Mouse (Mus musculus) liver, embryonic 15.5 days (tissue): ENCODE data around the gene Mfsd4a. TPM values are rescaled to one million over a fixed set of nuclear protein-coding genes. Genes with fewer than 3 reads are reported as not detected.

ENCODE experiments used
- ATAC-seq: fragments of 200-750 bp; cut with Nextera tagmentation; 2 replicates; pipeline ENCODE4 v1.8.0; 2017; ENCODE audit warnings: moderate number of reproducible peaks, mild to moderate bottlenecking, moderate library complexity; ENCODE audit not compliant: insufficient read depth
- H3K27ac ChIP-seq: fragments of 300-500 bp; sonication (generic); replicated peaks from 2 replicates; pipeline ENCODE4 v1.5.1; 2015; ENCODE audit warnings: mild to moderate bottlenecking, inconsistent platforms
- H3K27me3 ChIP-seq: fragments of 300-500 bp; sonication (generic); 2 replicates; pipeline ENCODE4 v1.6.1; 2015; ENCODE audit warnings: mild to moderate bottlenecking, inconsistent platforms
- H3K36me3 ChIP-seq: fragments of 300-500 bp; sonication (generic); replicated peaks from 2 replicates; pipeline ENCODE4 v1.6.1; 2015; ENCODE audit warnings: moderate library complexity, mild to moderate bottlenecking, inconsistent platforms
- H3K4me1 ChIP-seq: fragments of 300-500 bp; sonication (generic); replicated peaks from 2 replicates; pipeline ENCODE4 v1.6.1; 2015; ENCODE audit warnings: inconsistent platforms
- H3K4me2 ChIP-seq: fragments of 300-500 bp; sonication (generic); 2 replicates; pipeline ENCODE4 v1.6.1; 2015; ENCODE audit warnings: moderate library complexity, mild to moderate bottlenecking, inconsistent platforms
- H3K4me3 ChIP-seq: fragments of 300-500 bp; sonication (generic); replicated peaks from 2 replicates; pipeline ENCODE4 v1.5.1; 2015; ENCODE audit warnings: mild to moderate bottlenecking, inconsistent platforms
- H3K9ac ChIP-seq: fragments of 300-500 bp; sonication (generic); 2 replicates; pipeline ENCODE4 v1.6.1; 2015; ENCODE audit warnings: moderate library complexity, mild to moderate bottlenecking, inconsistent platforms
- H3K9me3 ChIP-seq: fragments of 300-500 bp; sonication (generic); replicated peaks from 2 replicates; pipeline ENCODE4 v1.6.1; 2016; ENCODE audit warnings: inconsistent platforms
- WGBS: fragments of 180-500 bp; shearing (Covaris S2); methylation state at CpG from one replicate; pipeline ENCODE4 v1.1.7; 2015; ENCODE audit warnings: mixed read lengths; ENCODE audit not compliant: insufficient replicate concordance; 5-methylcytosine and 5-hydroxymethylcytosine counted together
- polyA plus RNA-seq: library from polyadenylated mRNA; unstranded; fragments of >200 nt; fragmentation: Nextera tagmentation; extraction: Ambion mirVana; gene quantifications from 2 replicates; pipeline ENCODE4 v1.2.1, GENCODE M21; 2015

The Mfsd4a gene
- 3.7 and 4.6 TPM in 2 replicates for polyA plus RNA-seq

- Histone ChIP-seq H3K9me3 (no peaks in the 10 kb centered on the region), H3K4me3 (peak within 1 kb of the TSS; percentile 39), H3K9ac (no peak within 1 kb of the TSS), H3K27me3 (peaks cover 79% of the 10 kb centered on the region), H3K36me3 (no peaks in the 10 kb centered on the region), H3K4me1 (peaks cover 10% of the 10 kb centered on the region), H3K27ac (no peak within 1 kb of the TSS), H3K4me2 (peak within 1 kb of the TSS; percentile 66)
- WGBS: 4% methylated on average over 69 of the region's 80 CpGs
- ATAC-seq: 0 out of 2 replicates have a peak, but pooled peaks have one; percentile 12
Observed at GRCm38 (mm10) chr1:132067261-132068255, at the start of gene Mfsd4a. Mfsd4a (minus strand) TSS chr1:132068062.

- Histone ChIP-seq H3K4me1 (no peaks in the 10 kb centered on the region), H3K27me3 (no peaks in the 10 kb centered on the region), H3K9me3 (no peaks in the 10 kb centered on the region), H3K4me2 (no peak overlapping the region), H3K9ac (no peak overlapping the region), H3K36me3 (no peaks in the 10 kb centered on the region), H3K4me3 (no peak overlapping the region), H3K27ac (no peak overlapping the region)
- no peak; the same call in 1 of the 2 replicates for ATAC-seq
- WGBS: 31% methylated on average over 18 of the region's 18 CpGs
Observed at GRCm38 (mm10) chr1:132116606-132117005, 48.7 kb upstream of the Mfsd4a start.

- no peak overlapping the region for H3K27ac ChIP-seq
- H3K36me3 ChIP-seq: no peaks in the 10 kb centered on the region
- no peak overlapping the region for H3K4me2 ChIP-seq
- H3K4me1 ChIP-seq: no peaks in the 10 kb centered on the region
- WGBS: 42% methylated on average over 3 of the region's 3 CpGs
- no peaks in the 10 kb centered on the region for H3K9me3 ChIP-seq
- no peak for ATAC-seq
- no peaks in the 10 kb centered on the region for H3K27me3 ChIP-seq
- no peak overlapping the region for H3K9ac ChIP-seq
- H3K4me3 ChIP-seq: no peak overlapping the region
Observed at GRCm38 (mm10) chr1:132113098-132113497, 45.2 kb upstream of the Mfsd4a start.

- no peak for ATAC-seq
- WGBS: 66% methylated on average over 8 of the region's 8 CpGs
- Histone ChIP-seq H3K4me2 (no peak overlapping the region), H3K27me3 (no peaks in the 10 kb centered on the region), H3K27ac (no peak overlapping the region), H3K4me3 (no peak overlapping the region), H3K9me3 (no peaks in the 10 kb centered on the region), H3K4me1 (no peaks in the 10 kb centered on the region), H3K36me3 (no peaks in the 10 kb centered on the region), H3K9ac (no peak overlapping the region)
Observed at GRCm38 (mm10) chr1:132112426-132112825, 44.6 kb upstream of the Mfsd4a start.

GRCm38 (mm10) chr1:132111411-132111810 is 43.5 kb upstream of the Mfsd4a start:
- H3K9me3 ChIP-seq: no peaks in the 10 kb centered on the region

GRCm38 (mm10) chr1:132109368-132109767 is 41.5 kb upstream of the Mfsd4a start:
- WGBS: 32% methylated on average over 2 of the region's 2 CpGs
- Histone ChIP-seq H3K36me3 (no peaks in the 10 kb centered on the region), H3K4me1 (no peaks in the 10 kb centered on the region), H3K4me3 (no peak overlapping the region), H3K9me3 (no peaks in the 10 kb centered on the region), H3K9ac (no peak overlapping the region), H3K27me3 (no peaks in the 10 kb centered on the region), H3K4me2 (no peak overlapping the region), H3K27ac (no peak overlapping the region)
- ATAC-seq: no peak

More at GRCm38 (mm10) chr1:132111411-132111810, 43.5 kb upstream of the Mfsd4a start:
- Histone ChIP-seq H3K4me3 (no peak overlapping the region), H3K4me1 (no peaks in the 10 kb centered on the region), H3K4me2 (no peak overlapping the region), H3K9ac (no peak overlapping the region), H3K27me3 (no peaks in the 10 kb centered on the region), H3K27ac (no peak overlapping the region), H3K36me3 (no peaks in the 10 kb centered on the region)
- no peak for ATAC-seq
- WGBS: 55% methylated on average over 1 of the region's 1 CpGs

GRCm38 (mm10) chr1:132104353-132104752 is 36.5 kb upstream of the Mfsd4a start:
- no peaks in the 10 kb centered on the region for H3K27me3 ChIP-seq
- no peaks in the 10 kb centered on the region for H3K4me1 ChIP-seq
- no peak for ATAC-seq
- H3K36me3 ChIP-seq: no peaks in the 10 kb centered on the region
- no peak overlapping the region for H3K27ac ChIP-seq
- no peak overlapping the region for H3K4me2 ChIP-seq
- 63% methylated on average over 14 of the region's 14 CpGs for WGBS
- no peaks in the 10 kb centered on the region for H3K9me3 ChIP-seq
- H3K9ac ChIP-seq: no peak overlapping the region
- H3K4me3 ChIP-seq: no peak overlapping the region

GRCm38 (mm10) chr1:132101953-132102697 is 34.3 kb upstream of the Mfsd4a start:
- Histone ChIP-seq H3K9ac (no peak overlapping the region), H3K4me2 (no peak overlapping the region), H3K4me1 (no peaks in the 10 kb centered on the region), H3K9me3 (no peaks in the 10 kb centered on the region), H3K36me3 (no peaks in the 10 kb centered on the region), H3K27ac (no peak overlapping the region), H3K27me3 (no peaks in the 10 kb centered on the region), H3K4me3 (no peak overlapping the region)
- 44% methylated on average over 6 of the region's 6 CpGs for WGBS
- peak; percentile 18; the same call in 1 of the 2 replicates for ATAC-seq

- no peak overlapping the region for H3K4me3 ChIP-seq
- 12% methylated on average over 4 of the region's 4 CpGs for WGBS
- no peaks in the 10 kb centered on the region for H3K9me3 ChIP-seq
- no peaks in the 10 kb centered on the region for H3K27me3 ChIP-seq
- peaks cover 10% of the 10 kb centered on the region for H3K4me1 ChIP-seq
- H3K27ac ChIP-seq: no peak overlapping the region
- no peak for ATAC-seq
- H3K9ac ChIP-seq: no peak overlapping the region
- H3K4me2 ChIP-seq: no peak overlapping the region
- no peaks in the 10 kb centered on the region for H3K36me3 ChIP-seq
Observed at GRCm38 (mm10) chr1:132099775-132100174, 31.9 kb upstream of the Mfsd4a start.

- WGBS: 50% methylated on average over 4 of the region's 4 CpGs
- no peak for ATAC-seq
- Histone ChIP-seq H3K4me3 (no peak overlapping the region), H3K36me3 (no peaks in the 10 kb centered on the region), H3K9ac (no peak overlapping the region), H3K4me1 (peaks cover 10% of the 10 kb centered on the region), H3K9me3 (no peaks in the 10 kb centered on the region), H3K4me2 (no peak overlapping the region), H3K27me3 (no peaks in the 10 kb centered on the region), H3K27ac (no peak overlapping the region)
Observed at GRCm38 (mm10) chr1:132099016-132099415, 31.2 kb upstream of the Mfsd4a start.

GRCm38 (mm10) chr1:132098076-132098475 is 30.2 kb upstream of the Mfsd4a start:
- WGBS: 0% methylated on average over 1 of the region's 1 CpGs
- Histone ChIP-seq H3K9ac (no peak overlapping the region), H3K36me3 (no peaks in the 10 kb centered on the region), H3K4me1 (peaks cover 10% of the 10 kb centered on the region), H3K4me3 (no peak overlapping the region), H3K27me3 (no peaks in the 10 kb centered on the region), H3K27ac (no peak overlapping the region), H3K4me2 (no peak overlapping the region), H3K9me3 (no peaks in the 10 kb centered on the region)
- no peak for ATAC-seq
